Mouse (Mus musculus): ENCODE measurements around the gene Ankrd33b. TPM values are rescaled to one million over a fixed set of nuclear protein-coding genes. Genes with fewer than 3 reads are reported as not detected.
A peak's percentile ranks its signal among the peaks of the same experiment; 100 is the strongest.

Ankrd33b gene
- total and polyA plus RNA-seq, 3 experiments: 50.0 to 69.6 (median 60.3) TPM

- in situ Hi-C loops (cut with MboI; ENCODE audit: low pct_ligation_motif_present, low pct_unique_long_range_greater_than_20kb, low sequenced_read_pairs): no loop called here
- Histone ChIP-seq H3K27me3 (replicated peaks) (no peaks in the 10 kb centered on the region), H3K9me3 (replicated peaks; ENCODE audit: low read length) (no peaks in the 10 kb centered on the region), H3K4me2 (ENCODE audit: insufficient read depth, low read depth, poor library complexity, severe bottlenecking) (no peak overlapping the region), H3K36me3 (replicated peaks in 1 of 2; ENCODE audit: control insufficient read depth in 1 of 2, insufficient read depth in 1 of 2, low read length in 1 of 2) (peaks cover 70 to 99% of the 10 kb centered on the region in 2 experiments), H3K9ac (ENCODE audit: insufficient read depth, low read depth) (no peak overlapping the region), H3K27ac (ENCODE audit: insufficient read depth, low read depth) (no peak overlapping the region), H3K4me3 (replicated peaks in 1 of 3; ENCODE audit: low read depth in 2 of 3, low read length in 2 of 3, poor library complexity in 1 of 3) (no peak overlapping the region), H3K79me2 (replicated peaks; ENCODE audit: control insufficient read depth, extremely low read depth, insufficient read depth, poor library complexity, severe bottlenecking) (peaks cover 15% of the 10 kb centered on the region), H3K4me1 (ENCODE audit: control insufficient read depth in 1 of 2, insufficient read depth in 2 of 2) (peaks cover 0 to 60% of the 10 kb centered on the region in 2 experiments; a peak in 2 of 4 replicates)
- dilution Hi-C loops (cut with MboI; ENCODE audit: extremely low pct_ligation_motif_present, extremely low pct_unique_long_range_greater_than_20kb, low sequenced_read_pairs): no loop called here
- DNase-seq (ENCODE audit: extremely low read depth): no peak
- no peak for TF ChIP-seq TCF12 (IDR thresholded peaks at IDR 0.05; ENCODE audit: low read depth, low read length)
- no peak for TF ChIP-seq NRF1 (IDR thresholded peaks at IDR 0.05; ENCODE audit: low read depth, low read length)
- TF ChIP-seq KAT2A (IDR thresholded peaks at IDR 0.05; ENCODE audit: insufficient replicate concordance, low read length): no peak
- no peak for TF ChIP-seq JUND (conservative IDR thresholded peaks at IDR 0.05; ENCODE audit: low read depth, low read length)
- no peak for TF ChIP-seq POLR2AphosphoS2 (IDR thresholded peaks at IDR 0.05; ENCODE audit: low read depth, low read length)
- TF ChIP-seq NELFE (IDR thresholded peaks at IDR 0.05; ENCODE audit: low read depth, low read length): no peak
- no peak for TF ChIP-seq ZC3H11A (IDR thresholded peaks at IDR 0.05; ENCODE audit: low read depth, low read length)
- no peak for TF ChIP-seq HCFC1 (IDR thresholded peaks at IDR 0.05; ENCODE audit: low read depth, low read length)
- TF ChIP-seq E2F4 (IDR thresholded peaks at IDR 0.05; ENCODE audit: insufficient replicate concordance, low read depth, low read length): no peak
- no peak for TF ChIP-seq IRF4 (IDR thresholded peaks at IDR 0.05; ENCODE audit: low read depth, low read length)
- TF ChIP-seq BHLHE40 (IDR thresholded peaks at IDR 0.05; ENCODE audit: low read depth, low read length): no peak
- no peak for TF ChIP-seq ZKSCAN1 (IDR thresholded peaks at IDR 0.05; ENCODE audit: borderline replicate concordance, low read depth, low read length)
- TF ChIP-seq MXI1 (IDR thresholded peaks at IDR 0.05; ENCODE audit: low read depth, low read length): no peak
- TF ChIP-seq MAX (IDR thresholded peaks at IDR 0.05; ENCODE audit: low read length): no peak
Observed at GRCm38 (mm10) chr15:31296882-31297776, 70.4 kb downstream of the Ankrd33b start.

- Histone ChIP-seq H3K4me3 (replicated peaks in 1 of 3; ENCODE audit: low read depth in 2 of 3, low read length in 2 of 3, poor library complexity in 1 of 3) (no peak overlapping the region), H3K27ac (ENCODE audit: insufficient read depth, low read depth) (no peak overlapping the region), H3K79me2 (replicated peaks; ENCODE audit: control insufficient read depth, extremely low read depth, insufficient read depth, poor library complexity, severe bottlenecking) (peaks cover 5% of the 10 kb centered on the region), H3K9ac (ENCODE audit: insufficient read depth, low read depth) (no peak overlapping the region), H3K27me3 (replicated peaks) (no peaks in the 10 kb centered on the region), H3K4me2 (ENCODE audit: insufficient read depth, low read depth, poor library complexity, severe bottlenecking) (no peak overlapping the region), H3K9me3 (replicated peaks; ENCODE audit: low read length) (no peaks in the 10 kb centered on the region), H3K36me3 (replicated peaks in 1 of 2; ENCODE audit: control insufficient read depth in 1 of 2, insufficient read depth in 1 of 2, low read length in 1 of 2) (peaks cover 48 to 75% of the 10 kb centered on the region in 2 experiments), H3K4me1 (ENCODE audit: control insufficient read depth in 1 of 2, insufficient read depth in 2 of 2) (peaks cover 0 to 38% of the 10 kb centered on the region in 2 experiments; a peak in 2 of 4 replicates)
- in situ Hi-C loops (cut with MboI; ENCODE audit: low pct_ligation_motif_present, low pct_unique_long_range_greater_than_20kb, low sequenced_read_pairs): no loop called here
- TF ChIP-seq CTCF (conservative IDR thresholded peaks at IDR 0.05 in 1 of 2, IDR thresholded peaks at IDR 0.05 in 1 of 2; ENCODE audit: low read depth in 2 of 2, low read length in 2 of 2): peak in 1 of 2 experiments; percentile 10; a peak in 1 of 4 replicates
- TF ChIP-seq ZKSCAN1 (IDR thresholded peaks at IDR 0.05; ENCODE audit: borderline replicate concordance, low read depth, low read length): no peak
- DNase-seq (ENCODE audit: extremely low read depth): no peak
- dilution Hi-C loops (cut with MboI; ENCODE audit: extremely low pct_ligation_motif_present, extremely low pct_unique_long_range_greater_than_20kb, low sequenced_read_pairs): no loop called here
Observed at GRCm38 (mm10) chr15:31294311-31294710, 73.2 kb downstream of the Ankrd33b start.
